Mouse (Mus musculus) kidney, embryonic 14.5 days (tissue): ENCODE measurements around the gene Trarg1. TPM values are rescaled to one million over a fixed set of nuclear protein-coding genes. Genes with fewer than 3 reads are reported as not detected.

ENCODE experiments used
- ATAC-seq: fragments of 200-750 bp; cut with Nextera tagmentation; 2 replicates; pipeline ENCODE4 v1.8.0; 2017; ENCODE audit warnings: moderate number of reproducible peaks, mild to moderate bottlenecking, moderate TSS enrichment, moderate library complexity; ENCODE audit not compliant: low FRiP score, low TSS enrichment
- H3K27ac ChIP-seq: fragments of 300-500 bp; sonication (generic); 2 replicates; pipeline ENCODE4 v1.5.1; 2014; ENCODE audit warnings: low read depth, mild to moderate bottlenecking, low read length, moderate library complexity, mixed read lengths
- H3K27me3 ChIP-seq: fragments of 300-500 bp; sonication (generic); 2 replicates; pipeline ENCODE4 v1.6.1; 2014; ENCODE audit warnings: mild to moderate bottlenecking, low read length; ENCODE audit not compliant: control insufficient read depth, insufficient read depth
- H3K36me3 ChIP-seq: fragments of 300-500 bp; sonication (generic); 2 replicates; pipeline ENCODE4 v1.6.1; 2014; ENCODE audit warnings: low read length, mixed read lengths; ENCODE audit not compliant: control insufficient read depth, insufficient read depth
- H3K4me1 ChIP-seq: fragments of 300-500 bp; sonication (generic); 2 replicates; pipeline ENCODE4 v1.6.1; 2014; ENCODE audit warnings: low read length, mixed read lengths; ENCODE audit not compliant: control insufficient read depth, insufficient read depth
- H3K4me2 ChIP-seq: fragments of 300-500 bp; sonication (generic); replicated peaks from 2 replicates; pipeline ENCODE4 v1.6.1; 2014; ENCODE audit warnings: low read depth, mild to moderate bottlenecking, low read length
- H3K4me3 ChIP-seq: fragments of 300-500 bp; sonication (generic); 2 replicates; pipeline ENCODE4 v1.5.1; 2014; ENCODE audit warnings: mild to moderate bottlenecking, low read length
- H3K9ac ChIP-seq: fragments of 300-500 bp; sonication (generic); 2 replicates; pipeline ENCODE4 v1.6.1; 2014; ENCODE audit warnings: low read depth, mild to moderate bottlenecking, low read length, moderate library complexity
- H3K9me3 ChIP-seq: fragments of 300-500 bp; sonication (generic); 2 replicates; pipeline ENCODE4 v1.6.1; 2016; ENCODE audit warnings: low read length; ENCODE audit not compliant: control insufficient read depth
- WGBS: fragments of 180-500 bp; shearing (Covaris S2); extraction: QIAGEN DNeasy Blood & Tissue Kit; methylation state at CpG from one replicate; pipeline ENCODE4 v1.1.7; 2014; 5-methylcytosine and 5-hydroxymethylcytosine counted together
- polyA plus RNA-seq: library from polyadenylated mRNA; unstranded; fragments of >200 nt; fragmentation: Nextera tagmentation; extraction: Ambion mirVana; gene quantifications from 2 replicates; pipeline ENCODE4 v1.2.1, GENCODE M21; 2014

Trarg1 gene
- polyA plus RNA-seq, 1 experiment from 2014 or later: 0.89 TPM

GRCm38 (mm10) chr11:76735753-76736324, 56.2 kb downstream of the Trarg1 start:
- Histone ChIP-seq H3K9ac (no peak overlapping the region), H3K9me3 (no peaks in the 10 kb centered on the region), H3K4me1 (no peaks in the 10 kb centered on the region), H3K27me3 (no peaks in the 10 kb centered on the region), H3K36me3 (peaks cover 55% of the 10 kb centered on the region), H3K27ac (no peak overlapping the region), H3K4me3 (no peak overlapping the region), H3K4me2 (no peak overlapping the region)
- WGBS: 84% methylated on average over 4 of the region's 4 CpGs
- no peak for ATAC-seq

GRCm38 (mm10) chr11:76739125-76739524, 59.5 kb downstream of the Trarg1 start:
- no peaks in the 10 kb centered on the region for H3K4me1 ChIP-seq
- no peaks in the 10 kb centered on the region for H3K27me3 ChIP-seq
- no peak overlapping the region for H3K4me2 ChIP-seq
- WGBS: 76% methylated on average over 6 of the region's 6 CpGs
- ATAC-seq: no peak
- H3K27ac ChIP-seq: no peak overlapping the region
- H3K36me3 ChIP-seq: peaks cover 44% of the 10 kb centered on the region
- no peak overlapping the region for H3K9ac ChIP-seq
- H3K9me3 ChIP-seq: no peaks in the 10 kb centered on the region
- H3K4me3 ChIP-seq: no peak overlapping the region

GRCm38 (mm10) chr11:76742511-76742910, 62.9 kb downstream of the Trarg1 start:
- no peak for ATAC-seq
- H3K4me2 ChIP-seq: no peak overlapping the region
- no peaks in the 10 kb centered on the region for H3K27me3 ChIP-seq
- WGBS: 94% methylated on average over 7 of the region's 7 CpGs
- H3K9ac ChIP-seq: no peak overlapping the region
- peaks cover 38% of the 10 kb centered on the region for H3K36me3 ChIP-seq
- no peaks in the 10 kb centered on the region for H3K9me3 ChIP-seq
- H3K4me3 ChIP-seq: no peak overlapping the region
- H3K27ac ChIP-seq: no peak overlapping the region
- H3K4me1 ChIP-seq: no peaks in the 10 kb centered on the region

GRCm38 (mm10) chr11:76744550-76744949, 64.9 kb downstream of the Trarg1 start:
- 74% methylated on average over 7 of the region's 7 CpGs for WGBS
- ATAC-seq: no peak

DNA sequence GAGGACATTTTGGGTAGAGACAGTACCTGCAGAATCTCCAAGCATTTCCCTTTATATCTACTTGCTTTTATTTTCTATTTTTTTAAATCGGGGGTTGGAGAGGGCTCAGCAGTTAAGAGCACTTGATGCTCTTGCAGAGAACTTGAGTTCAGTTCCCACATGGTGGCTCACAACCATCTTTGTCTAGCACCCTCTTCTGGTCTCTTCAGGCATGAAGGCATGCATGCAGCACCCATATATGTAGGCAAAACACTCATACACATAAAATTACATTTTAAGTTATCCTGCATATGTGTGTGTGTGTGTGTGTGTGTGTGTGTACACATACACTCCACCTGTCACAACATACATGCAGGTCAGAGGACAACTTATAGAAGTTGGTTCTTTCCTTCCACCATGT, 66.3 kb downstream of the Trarg1 start:
- no peaks in the 10 kb centered on the region for H3K9me3 ChIP-seq

More at GRCm38 (mm10) chr11:76744550-76744949, 64.9 kb downstream of the Trarg1 start:
- H3K4me1 ChIP-seq: no peaks in the 10 kb centered on the region
- H3K4me3 ChIP-seq: no peak overlapping the region
- peaks cover 55% of the 10 kb centered on the region for H3K36me3 ChIP-seq
- no peak overlapping the region for H3K27ac ChIP-seq
- H3K9ac ChIP-seq: no peak overlapping the region
- no peaks in the 10 kb centered on the region for H3K9me3 ChIP-seq
- no peaks in the 10 kb centered on the region for H3K27me3 ChIP-seq
- H3K4me2 ChIP-seq: no peak overlapping the region

More for the DNA sequence above, 66.3 kb downstream of the Trarg1 start:
- Histone ChIP-seq H3K4me1 (no peaks in the 10 kb centered on the region), H3K27me3 (no peaks in the 10 kb centered on the region), H3K9ac (no peak overlapping the region), H3K4me2 (no peak overlapping the region), H3K27ac (no peak overlapping the region), H3K4me3 (no peak overlapping the region), H3K36me3 (peaks cover 62% of the 10 kb centered on the region)
- no peak for ATAC-seq
- WGBS: 97% methylated on average over 1 of the region's 1 CpGs

Other genes starting within 250 kb of the Trarg1 start
- 31.8 and 57.7 TPM in 2 replicates for gene Abr, start 57.5 kb upstream of the Trarg1 start, polyA plus RNA-seq
- gene Bhlha9, start 7.3 kb upstream of the Trarg1 start, polyA plus RNA-seq: 0.49 TPM in 1 of 2 replicates, not detected in the other
- gene Gosr1, start 83.8 kb downstream of the Trarg1 start, polyA plus RNA-seq: 24.1 and 37.3 TPM in 2 replicates
- gene Cpd, start 167.2 kb downstream of the Trarg1 start, polyA plus RNA-seq: 22.1 and 35.0 TPM in 2 replicates
- 0.74 and 0.89 TPM in 2 replicates for gene Tmigd1, start 222.4 kb downstream of the Trarg1 start, polyA plus RNA-seq
- gene Blmh, start 245.0 kb downstream of the Trarg1 start, polyA plus RNA-seq: 136 and 160 TPM in 2 replicates